Mouse (Mus musculus) stomach, embryonic 16.5 days (tissue): ENCODE data around the gene Slc17a7. TPM values are rescaled to one million over a fixed set of nuclear protein-coding genes. Genes with fewer than 3 reads are reported as not detected.

Experiments used
- ATAC-seq: fragments of 200-750 bp; cut with Nextera tagmentation; 2 replicates; pipeline ENCODE4 v1.8.0; 2017; ENCODE audit warnings: moderate number of reproducible peaks, moderate TSS enrichment; ENCODE audit not compliant: insufficient read depth, low FRiP score
- H3K27ac ChIP-seq: fragments of 300-500 bp; sonication (generic); 2 replicates; pipeline ENCODE4 v1.5.1; 2014; ENCODE audit warnings: low read length
- H3K27me3 ChIP-seq: fragments of 300-500 bp; sonication (generic); 2 replicates; pipeline ENCODE4 v1.6.1; 2014; ENCODE audit warnings: low read length, control low read depth, mixed read lengths; ENCODE audit not compliant: control insufficient read depth, insufficient read depth
- H3K36me3 ChIP-seq: fragments of 300-500 bp; sonication (generic); 2 replicates; pipeline ENCODE4 v1.6.1; 2014; ENCODE audit warnings: low read length; ENCODE audit not compliant: control insufficient read depth, insufficient read depth
- H3K4me1 ChIP-seq: fragments of 300-500 bp; sonication (generic); 2 replicates; pipeline ENCODE4 v1.6.1; 2014; ENCODE audit warnings: low read length, control low read depth, mixed read lengths; ENCODE audit not compliant: control insufficient read depth, insufficient read depth
- H3K4me2 ChIP-seq: fragments of 300-500 bp; sonication (generic); 2 replicates; pipeline ENCODE4 v1.6.1; 2014; ENCODE audit warnings: low read depth, low read length, mixed read lengths
- H3K4me3 ChIP-seq: fragments of 300-500 bp; sonication (generic); replicated peaks from 2 replicates; pipeline ENCODE4 v1.5.1; 2014; ENCODE audit warnings: mild to moderate bottlenecking, low read length
- H3K9ac ChIP-seq: fragments of 300-500 bp; sonication (generic); 2 replicates; pipeline ENCODE4 v1.6.1; 2014; ENCODE audit warnings: low read length
- H3K9me3 ChIP-seq: fragments of 300-500 bp; sonication (generic); replicated peaks from 2 replicates; pipeline ENCODE4 v1.6.1; 2016; ENCODE audit warnings: low read length, control low read depth; ENCODE audit not compliant: control insufficient read depth
- WGBS: fragments of 180-500 bp; shearing (Covaris S2); extraction: QIAGEN DNeasy Blood & Tissue Kit; methylation state at CpG from one replicate; pipeline ENCODE4 v1.1.7; 2014; 5-methylcytosine and 5-hydroxymethylcytosine counted together
- polyA plus RNA-seq: library from polyadenylated mRNA; unstranded; fragments of >200 nt; fragmentation: Nextera tagmentation; extraction: Ambion mirVana; gene quantifications from 2 replicates; pipeline ENCODE4 v1.2.1, GENCODE M21; 2015

The Slc17a7 gene
- polyA plus RNA-seq, 1 experiment from 2014 or later: 0.22 TPM

DNA sequence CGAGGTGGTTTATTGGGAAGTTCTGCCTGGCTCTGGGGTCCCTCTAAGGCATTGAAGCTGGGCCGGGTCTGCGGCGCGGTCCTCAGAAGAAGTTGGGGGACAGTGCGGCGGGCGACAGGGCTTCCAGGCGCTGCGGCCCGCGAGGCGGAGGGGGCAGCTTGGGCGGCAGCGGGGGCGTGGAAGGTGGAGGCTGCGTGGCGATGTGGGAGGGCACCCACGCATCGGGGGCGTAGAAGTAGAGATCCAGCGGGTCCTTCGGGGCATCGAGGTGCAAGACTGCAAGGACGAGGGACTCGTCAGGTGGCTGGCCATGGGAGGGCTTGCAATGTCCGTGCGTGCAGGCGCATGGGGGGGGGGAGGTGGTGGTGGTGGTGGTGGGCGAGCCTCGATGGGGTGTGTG lies 12.6 kb downstream of the Slc17a7 start:
- WGBS: 3% methylated on average over 29 of the region's 31 CpGs
- H3K27me3 ChIP-seq: peaks cover 75% of the 10 kb centered on the region
- no peaks in the 10 kb centered on the region for H3K36me3 ChIP-seq
- no peak overlapping the region for H3K9ac ChIP-seq
- no peak overlapping the region; the same call in 1 of the 2 replicates for H3K4me3 ChIP-seq
- H3K4me2 ChIP-seq: peak overlapping the region; percentile 32; the same call in 1 of the 2 replicates
- ATAC-seq: no peak
- peaks cover 10% of the 10 kb centered on the region; the same call in 1 of the 2 replicates for H3K4me1 ChIP-seq
- H3K27ac ChIP-seq: no peak overlapping the region
- no peaks in the 10 kb centered on the region; the same call in 1 of the 2 replicates for H3K9me3 ChIP-seq

DNA sequence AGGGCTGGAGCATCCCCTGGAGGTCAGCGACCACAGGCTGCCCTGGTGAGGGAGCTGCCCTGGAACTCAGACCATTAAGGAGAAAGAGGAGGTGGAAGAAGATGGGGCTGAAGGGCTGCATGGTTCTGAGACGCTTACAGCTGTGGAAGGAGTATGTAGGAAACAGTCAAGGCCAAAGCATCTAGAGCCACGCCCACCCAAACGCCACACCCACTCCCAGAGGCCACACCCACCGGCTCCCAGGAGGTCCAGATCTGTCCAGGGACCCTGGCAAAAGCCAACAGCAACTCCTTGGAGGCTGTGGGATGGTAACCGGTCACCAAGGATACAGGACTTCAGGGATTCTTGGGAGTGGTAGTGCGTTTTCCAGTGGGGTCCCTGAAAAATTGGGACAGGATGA lies 14.8 kb downstream of the Slc17a7 start:
- no peak for ATAC-seq
- Histone ChIP-seq H3K4me2 (no peak overlapping the region), H3K9ac (no peak overlapping the region), H3K36me3 (no peaks in the 10 kb centered on the region), H3K4me3 (no peak overlapping the region), H3K27ac (no peak overlapping the region), H3K27me3 (peaks cover 92% of the 10 kb centered on the region), H3K4me1 (peaks cover 10% of the 10 kb centered on the region; the same call in 1 of the 2 replicates), H3K9me3 (no peaks in the 10 kb centered on the region)
- 20% methylated on average over 7 of the region's 7 CpGs for WGBS

DNA sequence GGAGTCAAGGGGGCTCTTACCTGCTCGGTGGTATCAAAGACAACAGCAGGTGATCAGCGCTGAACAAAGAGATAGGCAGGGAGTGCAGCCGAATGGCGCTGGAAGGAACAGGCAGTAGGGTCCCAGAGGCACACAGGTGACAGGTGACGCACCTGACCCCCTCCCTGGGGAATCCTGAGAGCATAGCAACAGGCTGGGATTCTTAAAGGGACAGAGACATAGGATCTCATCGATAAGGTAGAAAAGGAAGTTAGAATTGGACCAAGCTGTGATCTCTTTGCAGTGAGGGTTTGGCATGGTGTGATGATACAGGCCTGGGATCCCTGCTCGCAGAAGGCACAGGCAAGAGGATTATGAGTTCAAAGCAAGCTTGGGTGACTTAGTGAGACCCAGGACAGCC lies 15.7 kb downstream of the Slc17a7 start, which contains the start of gene Gfy:
Gene Gfy, minus strand, starts transcription at position 101 of the 400 bp plus-strand sequence.
- ATAC-seq: no peak
- WGBS: 20% methylated on average over 7 of the region's 7 CpGs
- Histone ChIP-seq H3K9me3 (no peaks in the 10 kb centered on the region), H3K4me3 (no peak within 1 kb of the TSS), H3K27me3 (peaks cover 91% of the 10 kb centered on the region), H3K9ac (no peak within 1 kb of the TSS), H3K4me2 (no peak within 1 kb of the TSS), H3K27ac (no peak within 1 kb of the TSS), H3K4me1 (peaks cover 10% of the 10 kb centered on the region; the same call in 1 of the 2 replicates), H3K36me3 (no peaks in the 10 kb centered on the region)

DNA sequence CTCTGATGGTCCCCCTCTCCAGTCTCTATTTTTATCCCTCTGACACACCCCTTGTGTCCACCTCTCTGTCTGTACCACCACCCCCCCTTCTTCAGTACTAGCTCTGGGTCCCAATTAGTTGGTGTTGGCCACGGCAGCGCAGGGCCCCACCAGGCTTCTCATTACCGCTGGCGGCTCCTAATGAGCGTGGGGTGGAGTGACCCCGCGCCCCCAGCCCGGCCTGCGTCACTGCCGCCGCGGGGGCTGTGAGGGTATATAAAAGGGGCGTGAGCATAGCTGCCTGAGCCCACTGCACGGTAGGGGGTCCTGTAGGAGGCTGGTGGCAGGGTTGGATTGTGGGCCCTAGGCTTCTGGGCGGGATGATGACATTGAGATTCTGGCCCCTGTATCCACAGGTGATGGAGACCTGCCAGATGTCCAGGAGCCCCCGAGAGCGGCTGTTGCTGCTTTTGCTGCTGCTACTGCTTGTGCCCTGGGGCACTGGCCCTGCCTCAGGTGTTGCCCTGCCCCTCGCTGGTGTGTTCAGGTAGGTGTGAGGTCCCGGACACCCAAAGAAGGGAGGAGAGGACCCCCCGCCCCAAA lies 17.2 kb downstream of the Slc17a7 start, which contains the start of gene Pth2:
Gene Pth2, plus strand, starts transcription at position 100 of the 582 bp plus-strand sequence.
- Histone ChIP-seq H3K27me3 (peaks cover 87% of the 10 kb centered on the region), H3K4me3 (0 out of 2 replicates have a peak within 1 kb of the TSS, but pooled peaks have one; percentile 9), H3K27ac (no peak within 1 kb of the TSS), H3K36me3 (no peaks in the 10 kb centered on the region), H3K9ac (no peak within 1 kb of the TSS), H3K9me3 (no peaks in the 10 kb centered on the region), H3K4me1 (peaks cover 4% of the 10 kb centered on the region; the same call in 1 of the 2 replicates), H3K4me2 (no peak within 1 kb of the TSS)
- WGBS: 20% methylated on average over 20 of the region's 20 CpGs
- ATAC-seq: no peak

DNA sequence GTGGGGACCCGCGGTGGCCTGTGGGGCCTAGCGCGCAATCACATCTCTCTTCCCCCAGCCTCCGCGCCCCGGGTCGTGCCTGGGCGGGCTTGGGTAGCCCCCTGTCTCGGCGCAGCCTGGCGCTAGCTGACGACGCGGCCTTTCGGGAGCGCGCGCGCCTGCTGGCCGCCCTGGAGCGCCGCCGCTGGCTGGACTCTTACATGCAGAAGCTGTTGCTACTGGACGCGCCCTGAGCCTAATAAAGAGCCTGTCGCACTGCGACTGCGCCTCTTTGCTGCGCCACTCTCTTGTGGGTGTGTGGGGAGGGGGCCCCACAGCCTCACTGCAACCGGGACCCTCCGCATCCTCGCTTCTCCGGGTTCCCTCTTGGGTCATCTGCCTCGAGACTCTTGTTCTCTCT lies 17.8 kb downstream of the Slc17a7 start:
- Histone ChIP-seq H3K4me2 (no peak overlapping the region), H3K36me3 (no peaks in the 10 kb centered on the region), H3K4me1 (no peaks in the 10 kb centered on the region), H3K4me3 (0 out of 2 replicates have a peak overlapping the region, but pooled peaks have one; percentile 9), H3K9me3 (no peaks in the 10 kb centered on the region), H3K9ac (no peak overlapping the region), H3K27ac (no peak overlapping the region), H3K27me3 (peaks cover 83% of the 10 kb centered on the region)
- 6% methylated on average over 29 of the region's 35 CpGs for WGBS
- ATAC-seq: no peak

DNA sequence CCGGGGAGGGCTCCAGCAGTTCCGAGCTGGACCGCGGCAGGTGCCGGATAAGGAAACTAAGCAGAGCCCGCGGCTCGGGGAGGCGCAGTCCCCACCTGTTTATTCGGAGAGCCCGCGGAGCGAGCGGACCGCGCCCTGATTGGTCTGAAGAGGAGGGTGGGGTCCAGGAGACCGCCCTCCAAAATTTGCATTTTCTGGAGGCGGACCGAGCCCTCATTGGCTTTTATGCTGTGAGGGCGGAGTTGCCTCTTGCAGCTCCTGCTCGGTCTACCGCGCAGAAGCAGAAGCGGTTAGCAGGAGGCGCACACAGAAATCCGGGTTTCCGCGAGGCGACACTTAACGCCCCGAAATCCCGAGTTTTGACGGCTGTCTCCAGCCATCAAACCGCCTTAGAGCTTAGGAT lies 18.5 kb downstream of the Slc17a7 start:
- H3K4me1 ChIP-seq: no peaks in the 10 kb centered on the region
- ATAC-seq: peak; percentile 92
- WGBS: under 1% methylated on average over 34 of the region's 34 CpGs
- H3K27ac ChIP-seq: no peak overlapping the region
- H3K9ac ChIP-seq: peak overlapping the region; percentile 61
- H3K4me2 ChIP-seq: peak overlapping the region; percentile 55
- peak overlapping the region; percentile 38 for H3K4me3 ChIP-seq
- no peaks in the 10 kb centered on the region for H3K9me3 ChIP-seq
- H3K27me3 ChIP-seq: peaks cover 81% of the 10 kb centered on the region
- no peaks in the 10 kb centered on the region for H3K36me3 ChIP-seq

DNA sequence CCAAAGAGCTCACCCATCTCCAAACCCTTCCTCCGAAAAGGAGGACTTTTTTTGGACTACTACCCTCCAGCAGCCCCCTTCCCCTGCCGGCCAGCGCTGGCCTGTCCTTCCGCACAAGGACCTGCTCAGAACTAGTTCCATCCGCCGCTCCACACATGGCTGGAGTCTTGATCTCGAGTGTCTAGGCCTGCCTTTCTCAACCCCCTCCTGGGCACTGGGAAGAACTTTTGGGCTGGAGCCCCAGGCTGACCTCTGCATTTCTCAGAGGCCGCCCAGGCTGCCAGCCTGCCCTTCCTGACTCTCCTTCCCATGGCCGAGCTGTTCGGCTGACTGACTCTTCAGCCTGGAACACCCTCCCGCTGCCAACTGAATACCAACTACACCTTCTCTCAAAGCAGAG lies 18.9 kb downstream of the Slc17a7 start:
- H3K27ac ChIP-seq: no peak overlapping the region
- H3K4me3 ChIP-seq: peak overlapping the region; percentile 38
- H3K27me3 ChIP-seq: peaks cover 77% of the 10 kb centered on the region
- H3K36me3 ChIP-seq: no peaks in the 10 kb centered on the region
- H3K9ac ChIP-seq: peak overlapping the region; percentile 61
- no peaks in the 10 kb centered on the region for H3K4me1 ChIP-seq
- WGBS: 13% methylated on average over 11 of the region's 11 CpGs
- ATAC-seq: peak; percentile 14; the same call in 1 of the 2 replicates
- H3K9me3 ChIP-seq: no peaks in the 10 kb centered on the region
- peak overlapping the region; percentile 55 for H3K4me2 ChIP-seq

DNA sequence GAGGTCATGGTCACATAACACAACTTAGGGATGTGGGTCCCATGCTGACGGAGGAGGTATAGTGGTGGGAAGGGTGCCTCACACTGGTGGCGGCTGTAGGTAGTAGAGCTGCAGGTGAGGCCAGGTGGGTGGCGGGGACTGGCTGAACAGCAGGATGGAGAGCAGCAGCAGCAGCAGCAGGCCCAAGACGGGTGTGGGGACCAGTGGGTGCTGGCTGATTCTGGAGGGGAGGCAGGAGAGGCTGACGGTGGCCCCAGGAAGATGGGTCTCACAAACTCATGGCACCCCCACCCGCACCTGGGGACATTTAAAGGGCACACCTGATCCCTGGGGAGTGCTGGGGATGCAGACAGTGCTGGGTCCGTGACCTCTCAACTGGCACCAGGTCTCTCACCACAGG lies 19.9 kb downstream of the Slc17a7 start:
- no peak for ATAC-seq

DNA sequence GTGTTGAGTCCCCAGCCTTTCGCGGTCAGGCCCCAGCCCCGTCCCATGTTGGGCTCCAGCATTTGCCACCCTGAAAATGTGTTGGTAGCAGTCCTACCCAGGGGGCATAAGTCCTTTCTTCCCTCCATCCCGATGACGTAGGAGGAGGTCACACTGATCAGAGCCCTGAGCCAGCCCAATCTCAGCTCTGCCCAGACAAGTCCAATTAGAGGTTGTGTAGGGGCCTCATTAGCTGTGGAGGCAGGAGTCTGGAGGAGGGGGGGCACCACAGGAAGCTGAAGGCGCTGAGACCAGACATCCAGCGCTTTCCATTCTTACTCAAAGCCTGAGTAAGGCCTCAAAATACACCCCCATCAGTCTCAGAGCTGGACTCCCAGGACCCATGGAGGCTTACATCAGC lies 22.2 kb downstream of the Slc17a7 start:
- no peak overlapping the region for H3K4me3 ChIP-seq
- no peak overlapping the region for H3K27ac ChIP-seq
- H3K9ac ChIP-seq: no peak overlapping the region
- H3K36me3 ChIP-seq: no peaks in the 10 kb centered on the region
- no peaks in the 10 kb centered on the region for H3K4me1 ChIP-seq
- peaks cover 53% of the 10 kb centered on the region for H3K27me3 ChIP-seq
- WGBS: 64% methylated on average over 7 of the region's 7 CpGs
- no peaks in the 10 kb centered on the region for H3K9me3 ChIP-seq
- ATAC-seq: no peak
- no peak overlapping the region for H3K4me2 ChIP-seq

More for the DNA sequence above, 19.9 kb downstream of the Slc17a7 start:
- H3K4me2 ChIP-seq: no peak overlapping the region
- H3K9me3 ChIP-seq: no peaks in the 10 kb centered on the region
- no peak overlapping the region for H3K4me3 ChIP-seq
- H3K36me3 ChIP-seq: no peaks in the 10 kb centered on the region
- H3K27me3 ChIP-seq: peaks cover 69% of the 10 kb centered on the region
- no peaks in the 10 kb centered on the region for H3K4me1 ChIP-seq
- H3K27ac ChIP-seq: no peak overlapping the region
- 63% methylated on average over 7 of the region's 7 CpGs for WGBS
- no peak overlapping the region for H3K9ac ChIP-seq
